Mouse (Mus musculus) colon, adult 2 months (tissue): Measurements from ENCODE around the gene Olfr395. TPM values are rescaled to one million over a fixed set of nuclear protein-coding genes. Genes with fewer than 3 reads are reported as not detected.

Experiments
- polyA plus RNA-seq: library from polyadenylated mRNA; depleted of rRNA; stranded (reverse); fragments of >200 nt; gene quantifications from 2 replicates; pipeline ENCODE4 v1.2.3, GENCODE M21; 2012; rRNA removed

Olfr395 gene
- polyA plus RNA-seq = not detected in 2 replicates

DNA sequence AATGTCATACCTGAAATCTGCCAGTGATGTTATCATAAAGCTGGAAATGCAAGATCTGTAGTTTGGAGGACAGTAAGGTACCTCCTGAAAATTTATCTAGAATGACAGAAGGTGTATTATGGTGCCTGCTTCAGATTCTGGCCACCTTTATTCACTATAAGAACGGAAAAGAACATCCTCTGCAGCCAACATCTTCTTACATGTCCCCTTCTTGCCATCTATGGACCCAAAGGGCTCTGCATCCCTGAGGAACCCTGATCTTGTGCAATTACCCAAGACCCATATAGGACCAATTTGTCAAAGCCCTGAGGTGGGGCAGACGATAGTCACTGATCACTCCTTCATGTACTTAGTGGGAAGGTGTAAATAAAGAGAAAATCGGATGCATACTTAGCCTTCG is at the start of gene Olfr395:
Olfr395 (minus strand) TSS at position 101 of the 400 bp plus-strand sequence.

DNA sequence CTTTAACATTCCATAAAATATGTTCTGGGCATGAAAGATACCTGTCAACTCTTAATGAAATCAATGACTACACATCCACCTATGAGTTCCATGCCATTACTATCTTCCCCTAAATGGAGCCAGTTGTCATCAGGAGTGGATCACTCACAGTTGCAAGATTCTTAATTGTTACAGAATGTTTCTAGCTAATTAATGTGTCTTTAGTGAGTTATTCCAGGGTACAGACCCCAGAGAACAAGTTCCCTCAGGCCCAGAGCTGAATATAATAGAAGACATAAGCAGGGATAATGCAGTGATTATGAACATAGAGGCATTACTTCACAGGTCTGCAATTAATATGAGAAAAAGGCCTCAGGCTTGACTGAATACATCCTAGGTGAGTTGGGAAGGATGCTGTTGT is 27.3 kb upstream of the Olfr395 start, which contains the start of gene Olfr23:
Olfr23 (plus strand) TSS at position 301 of the 400 bp plus-strand sequence.

DNA sequence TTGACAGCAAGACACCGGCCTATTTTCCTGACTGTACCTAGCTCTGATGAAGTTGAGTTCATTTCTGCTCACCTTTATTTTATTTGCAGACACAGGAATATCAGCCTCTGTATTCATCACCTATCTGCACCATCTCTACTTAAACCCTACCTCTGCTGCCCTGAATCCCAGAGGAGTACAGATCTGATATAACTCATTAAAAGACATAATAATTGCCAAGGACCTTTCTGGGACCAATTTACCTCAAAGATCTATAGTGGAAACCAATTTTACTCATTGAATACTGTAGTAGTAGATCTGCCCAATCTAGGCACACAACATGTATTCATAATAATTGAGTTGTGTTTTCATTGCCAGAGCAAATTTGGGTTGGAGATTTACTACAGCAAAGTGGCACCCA is 18.4 kb downstream of the Olfr395 start, which contains the start of gene Olfr394:
Olfr394 (minus strand) TSS at position 101 of the 400 bp plus-strand sequence.

Other genes starting within 250 kb of the Olfr395 start
- gene Zfp735, start 220.5 kb downstream of the Olfr395 start, polyA plus RNA-seq = not detected in 2 replicates
- gene Olfr389, start 128.6 kb downstream of the Olfr395 start, polyA plus RNA-seq = not detected in 2 replicates
- not detected in 2 replicates for gene Olfr390, start 126.3 kb downstream of the Olfr395 start, polyA plus RNA-seq
- not detected in 2 replicates for gene Olfr391-ps, start 106.2 kb downstream of the Olfr395 start, polyA plus RNA-seq
- gene Olfr392, start 92.2 kb downstream of the Olfr395 start, polyA plus RNA-seq = not detected in 2 replicates
- not detected in 2 replicates for gene Olfr393, start 57.8 kb downstream of the Olfr395 start, polyA plus RNA-seq
- gene Olfr394, start 18.5 kb downstream of the Olfr395 start, polyA plus RNA-seq = not detected in 2 replicates
- not detected in 2 replicates for gene Olfr23, start 27.4 kb upstream of the Olfr395 start, polyA plus RNA-seq
- gene Olfr397, start 51.5 kb upstream of the Olfr395 start, polyA plus RNA-seq = not detected in 2 replicates
- not detected in 2 replicates for gene Olfr398, start 81.1 kb upstream of the Olfr395 start, polyA plus RNA-seq
- gene Olfr139, start 147.3 kb upstream of the Olfr395 start, polyA plus RNA-seq = not detected in 2 replicates
- not detected in 2 replicates for gene Olfr399, start 147.3 kb upstream of the Olfr395 start, polyA plus RNA-seq
- not detected in 2 replicates for gene Zfp616, start 160.7 kb upstream of the Olfr395 start, polyA plus RNA-seq
- gene Olfr401, start 204.4 kb upstream of the Olfr395 start, polyA plus RNA-seq = not detected in 2 replicates
- not detected in 2 replicates for gene Olfr402, start 244.2 kb upstream of the Olfr395 start, polyA plus RNA-seq